Mouse (Mus musculus) embryo, embryonic 11.5 days (tissue): ENCODE data around the gene Ntm.

Source experiments
- DNase-seq: peaks from one replicate; pipeline ENCODE4 v3.0.0-alpha.2; 2012; ENCODE audit warnings: low read depth, low spot score

Gene Ntm

DNA sequence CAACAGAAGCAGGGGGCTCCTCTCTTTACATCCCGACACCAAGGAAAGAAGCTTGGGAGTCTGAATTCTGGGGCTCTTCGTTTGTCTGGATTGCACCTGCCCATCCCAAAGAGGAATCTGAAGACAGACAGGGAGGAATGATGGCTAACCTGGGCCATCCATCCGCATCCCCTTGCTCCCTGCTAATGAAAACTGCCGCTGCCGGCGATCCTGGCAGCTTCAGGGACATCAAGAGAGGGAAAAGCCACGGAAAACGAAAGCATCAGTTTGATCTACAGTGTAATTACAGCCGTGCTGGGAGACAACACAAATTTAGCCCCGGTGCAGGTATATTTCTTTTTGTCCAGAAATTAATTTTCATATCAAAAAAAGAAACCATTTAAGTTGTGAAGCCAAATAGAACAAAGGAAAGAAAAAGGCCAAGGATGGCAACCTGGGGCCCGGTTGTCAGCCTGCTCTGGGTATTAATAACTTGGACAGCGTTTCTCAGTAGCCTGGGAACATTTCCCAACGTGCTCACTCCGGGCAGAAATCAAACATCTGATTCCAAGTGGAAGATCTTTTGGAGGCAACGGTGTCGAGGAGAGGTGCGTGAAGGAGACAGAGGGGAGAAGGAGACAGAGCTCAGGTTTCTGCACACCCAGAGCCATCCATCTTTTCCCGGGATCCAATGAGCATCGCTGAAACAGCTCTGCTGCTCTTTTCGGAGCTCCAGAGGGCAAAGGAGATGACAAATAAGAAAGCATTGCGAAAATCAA, 368.2 kb downstream of the Ntm start:
- DNase-seq, result no peak

DNA sequence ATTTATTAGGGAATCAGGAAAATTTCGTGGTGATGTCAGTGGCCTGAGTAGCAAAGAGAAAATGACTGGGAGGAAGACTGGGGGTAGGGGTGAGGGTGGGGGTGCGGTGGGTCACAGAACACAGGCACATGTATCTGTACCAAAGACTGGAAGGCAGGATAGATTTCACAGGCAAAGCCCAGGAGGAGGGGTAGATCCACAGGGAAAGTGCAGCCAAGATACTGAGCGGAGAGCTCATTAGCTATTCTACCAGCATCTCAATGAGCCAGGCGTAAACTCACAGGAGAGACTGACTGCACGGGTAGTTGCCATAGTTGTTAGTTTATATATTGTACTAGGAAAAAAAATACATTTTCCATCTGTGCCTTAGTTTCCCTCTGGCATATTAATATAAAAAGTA, 375.6 kb downstream of the Ntm start:
- no peak for DNase-seq

DNA sequence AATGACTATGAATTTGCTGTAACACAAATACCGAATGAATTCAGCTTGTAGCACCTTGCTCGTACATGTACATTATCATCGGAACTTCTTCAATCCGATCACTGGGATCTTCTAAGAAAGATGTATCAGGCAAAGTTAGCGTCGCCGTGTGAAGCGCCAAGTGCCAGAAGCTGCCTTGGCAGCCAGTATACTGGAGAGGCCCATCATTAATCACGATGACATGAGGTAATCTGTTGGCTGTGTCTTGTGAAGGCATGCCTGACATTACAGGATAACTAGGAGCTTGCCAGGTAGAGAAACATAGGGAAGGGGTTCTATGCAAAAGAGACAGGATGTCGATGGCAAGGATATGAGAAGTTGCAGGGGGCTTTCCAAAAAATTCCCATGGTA, 376.6 kb downstream of the Ntm start:
- DNase-seq, result no peak

DNA sequence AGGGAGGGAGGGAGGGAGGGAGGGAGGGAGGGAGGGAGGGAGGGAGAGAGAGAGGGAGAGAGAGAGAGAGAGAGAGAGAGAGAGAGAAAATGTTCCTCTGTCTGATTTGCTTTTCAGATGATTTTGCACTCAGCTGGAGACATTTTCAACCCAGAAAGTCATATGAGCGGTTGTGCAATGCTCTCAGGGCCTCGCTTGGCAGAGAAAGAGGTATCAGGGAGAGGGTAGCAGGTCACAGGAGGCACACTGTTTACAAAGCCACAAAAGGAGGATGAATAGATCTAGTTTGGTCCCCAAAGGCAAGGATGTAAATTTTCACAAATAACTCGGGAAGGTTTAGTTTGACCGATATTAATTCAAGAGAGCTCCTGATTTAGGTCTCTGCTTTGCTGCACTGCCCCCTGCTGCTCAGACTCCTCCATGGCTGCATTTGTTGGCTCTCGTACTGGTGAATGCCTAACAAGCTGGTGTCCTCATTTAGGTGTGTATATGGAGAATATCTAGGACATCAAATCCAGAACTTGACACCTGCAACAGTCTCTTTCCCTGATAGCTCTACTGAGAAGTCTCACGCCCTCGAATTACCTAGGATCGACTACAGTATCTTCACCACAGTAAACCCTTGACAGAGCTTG, 377.1 kb downstream of the Ntm start:
- peak; percentile 35 for DNase-seq

DNA sequence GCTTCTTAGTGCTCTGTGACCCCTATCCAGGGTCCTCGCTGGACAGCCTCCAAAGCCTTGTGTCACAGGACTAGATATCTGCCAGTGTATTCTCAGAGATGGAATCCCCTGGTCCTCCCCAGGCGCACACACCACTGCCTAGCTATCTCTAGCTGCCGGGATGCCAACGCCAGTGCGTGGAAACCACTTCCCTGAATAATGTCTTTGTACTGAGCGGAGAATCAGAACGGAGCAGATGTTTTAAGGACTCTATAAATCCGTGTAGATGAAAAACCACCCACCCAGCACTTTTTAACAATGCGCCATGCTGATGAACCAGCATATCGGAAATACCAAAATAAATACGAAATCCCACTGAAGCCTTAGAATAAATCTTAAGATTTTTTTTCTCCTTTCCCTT, 384.7 kb downstream of the Ntm start:
- DNase-seq, result no peak

DNA sequence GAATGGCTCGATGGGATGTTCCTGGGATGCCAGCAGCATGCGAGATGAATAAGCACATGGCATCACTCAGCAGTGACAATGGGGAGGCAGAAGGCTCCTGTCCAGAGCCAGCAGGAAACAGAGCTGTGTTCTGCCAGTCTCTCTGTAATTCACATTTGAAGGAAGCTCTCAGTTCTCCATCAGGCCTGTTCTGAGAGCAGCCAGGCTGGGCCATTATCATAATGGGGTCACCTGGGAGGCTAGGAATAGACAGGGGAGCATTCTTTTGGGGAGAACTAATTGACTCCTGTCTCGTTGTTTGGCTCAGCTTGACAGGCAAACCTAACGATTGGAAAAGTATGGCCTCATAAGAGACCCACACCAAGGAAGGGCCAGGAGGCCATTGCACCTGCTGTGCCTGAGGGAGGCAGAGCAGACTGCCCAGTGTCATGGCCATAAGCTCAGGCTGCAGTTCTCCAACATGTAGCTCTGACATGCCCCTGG, 386.8 kb downstream of the Ntm start:
- DNase-seq, result no peak

DNA sequence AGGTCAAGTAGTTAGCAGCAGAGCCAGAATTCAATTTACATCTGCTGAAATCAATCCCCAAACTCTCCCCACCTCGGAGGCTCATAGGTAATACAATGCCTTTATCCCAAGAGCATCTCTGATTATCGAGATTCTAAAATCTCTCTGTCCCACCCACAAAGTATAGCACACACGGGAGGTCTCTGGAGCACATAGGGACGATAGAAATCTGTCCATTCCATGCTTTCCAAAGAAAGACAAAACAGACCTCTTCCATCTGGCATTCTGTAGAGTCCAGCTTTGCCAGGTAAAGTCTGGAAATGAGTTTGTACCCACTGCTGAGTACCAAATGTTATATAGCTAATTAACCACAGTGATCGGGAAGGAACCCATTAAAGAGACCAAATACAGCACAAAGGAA, 388.4 kb downstream of the Ntm start:
- no peak for DNase-seq

DNA sequence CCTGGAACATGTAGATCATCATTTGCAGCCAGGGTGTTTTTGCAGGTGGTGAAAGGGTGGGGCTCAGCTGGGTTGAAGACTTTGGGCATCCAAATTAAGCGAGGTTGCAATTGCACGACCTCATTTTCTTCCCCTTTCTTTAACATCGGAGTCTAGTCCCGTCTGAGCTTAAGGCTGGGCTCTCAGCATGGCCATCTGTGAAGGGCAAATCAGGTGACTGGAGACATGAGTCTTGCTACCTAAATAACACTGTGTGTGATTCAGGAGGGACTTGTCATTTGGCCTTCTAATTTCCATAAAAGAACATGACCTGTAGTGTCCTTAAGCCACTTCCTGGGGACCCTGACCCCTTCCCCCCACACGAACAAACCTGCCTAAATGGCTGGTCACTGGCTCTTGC, 394.4 kb downstream of the Ntm start:
- DNase-seq, result no peak

DNA sequence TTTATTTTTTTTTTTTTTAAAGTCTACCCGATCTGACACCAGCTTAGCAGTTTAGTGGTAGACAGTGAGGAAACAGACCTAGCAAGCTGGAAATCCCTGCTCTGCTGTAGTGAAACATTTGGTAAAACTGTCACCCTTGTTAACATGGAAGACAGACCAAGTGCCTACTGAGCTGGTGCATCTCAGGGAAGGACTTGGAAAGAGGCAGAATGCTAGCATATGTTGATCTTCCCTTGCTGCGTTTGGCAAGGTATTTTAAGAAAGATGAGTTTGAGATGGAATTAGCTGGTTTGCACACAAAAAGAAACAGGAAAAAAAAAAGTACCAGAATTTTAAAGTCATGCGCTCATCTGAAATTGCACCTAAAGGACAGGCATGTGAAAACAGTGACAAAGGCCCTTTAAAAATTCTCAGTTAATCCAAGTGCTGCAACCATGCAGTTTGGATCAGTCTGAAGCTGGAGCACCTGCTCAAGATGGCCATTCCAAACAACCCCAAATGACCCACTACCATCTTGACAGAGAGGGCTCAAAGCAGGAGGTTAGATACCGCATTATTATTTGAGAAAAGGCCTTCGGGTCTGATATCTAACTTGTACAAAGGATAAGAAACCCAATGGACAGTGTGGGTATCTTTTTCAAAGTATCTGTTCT, 400.4 kb downstream of the Ntm start:
- no peak for DNase-seq

DNA sequence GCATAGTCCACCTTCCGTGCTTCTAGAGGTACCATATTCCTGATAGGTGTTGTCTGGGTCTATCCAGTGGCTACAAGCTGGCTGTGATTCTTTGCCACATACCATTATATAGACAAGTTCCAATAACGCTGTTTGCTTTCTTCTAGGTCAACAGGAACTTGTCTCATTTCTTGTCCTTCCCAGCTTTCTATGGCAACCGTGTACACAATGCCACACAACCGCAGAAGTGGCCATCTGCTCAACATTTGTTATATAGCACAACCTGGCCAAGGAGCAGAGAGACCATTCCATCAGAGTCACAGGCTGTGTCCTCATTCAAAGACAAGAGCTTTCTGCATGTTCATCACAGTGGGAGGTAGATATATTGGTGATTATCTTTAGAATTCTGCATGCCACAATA, 404.0 kb downstream of the Ntm start:
- no peak for DNase-seq

DNA sequence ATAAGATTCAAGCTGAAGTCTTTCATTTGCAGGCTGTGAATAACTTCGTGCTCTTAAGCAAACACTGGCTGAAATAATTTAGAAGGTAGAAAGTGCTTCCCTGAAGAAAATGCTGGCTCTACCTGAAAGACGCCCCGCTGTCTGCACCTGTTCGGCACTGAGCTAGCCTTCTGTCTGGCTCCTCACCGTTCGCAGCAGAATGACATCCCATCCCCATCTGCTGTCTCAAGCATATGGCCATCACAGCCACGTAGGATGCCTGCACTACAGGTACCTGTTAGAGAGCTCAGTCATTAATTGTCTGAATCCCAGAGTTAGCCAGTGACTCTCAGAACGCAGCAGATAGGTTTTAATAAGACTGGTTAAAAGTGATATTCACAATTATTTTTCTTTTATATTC, 412.4 kb downstream of the Ntm start:
- DNase-seq, result no peak

DNA sequence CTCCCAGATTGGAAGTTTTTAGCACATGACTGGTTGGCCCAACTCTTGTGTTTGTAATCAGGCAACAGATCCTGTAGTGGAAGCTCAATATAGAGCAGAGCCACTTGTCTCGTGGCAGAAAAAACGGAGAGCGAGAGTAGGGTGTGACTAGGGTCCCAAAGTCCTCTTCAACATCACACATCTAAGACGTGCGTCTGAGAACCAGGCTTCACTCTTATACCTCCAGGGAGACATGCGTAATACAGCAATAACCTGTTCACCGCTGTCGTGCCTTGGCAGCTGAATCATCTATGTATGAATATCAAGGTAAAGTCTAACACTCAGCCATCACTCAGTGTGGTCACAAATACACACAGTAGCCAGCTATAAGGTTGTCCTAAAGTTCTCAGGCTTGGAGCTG, 412.8 kb downstream of the Ntm start:
- no peak for DNase-seq

DNA sequence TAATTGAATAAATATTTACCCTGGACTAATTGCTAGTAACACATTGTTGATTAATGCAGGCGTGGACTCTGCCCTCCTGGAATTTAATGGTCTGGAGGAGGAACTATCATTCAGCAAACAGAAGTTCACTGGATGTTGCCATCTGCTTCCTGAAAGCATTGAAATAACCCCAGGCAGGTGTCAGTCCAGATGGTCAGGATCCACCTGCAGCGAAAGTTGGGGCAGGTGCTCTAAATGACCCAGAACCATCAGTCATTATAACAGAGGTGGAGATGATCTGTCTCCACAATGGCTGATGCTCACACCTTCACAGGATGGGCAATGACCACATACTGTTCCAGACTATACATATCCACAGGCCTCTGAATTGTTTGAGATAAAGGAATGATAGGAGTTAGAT, 426.5 kb downstream of the Ntm start:
- no peak for DNase-seq

DNA sequence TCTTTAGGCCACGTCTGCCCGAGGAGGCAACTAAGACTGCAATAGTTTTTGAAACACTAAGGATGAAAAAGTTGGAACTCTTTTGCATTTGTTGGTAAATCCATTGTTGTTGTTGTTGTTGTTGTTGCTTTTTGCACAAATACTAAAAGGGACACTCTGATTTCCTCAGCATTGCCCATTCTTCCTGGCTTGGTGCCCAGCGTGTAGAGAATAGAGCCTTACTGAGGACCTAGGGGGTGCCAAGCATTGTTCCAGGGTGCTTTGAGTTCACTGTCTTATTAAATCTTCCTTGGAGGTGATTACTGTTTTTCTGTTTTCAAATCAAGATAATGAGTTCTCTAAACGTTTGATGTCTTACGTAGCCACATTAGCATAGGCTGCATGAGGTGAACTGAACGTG, 428.2 kb downstream of the Ntm start:
- DNase-seq, result no peak

DNA sequence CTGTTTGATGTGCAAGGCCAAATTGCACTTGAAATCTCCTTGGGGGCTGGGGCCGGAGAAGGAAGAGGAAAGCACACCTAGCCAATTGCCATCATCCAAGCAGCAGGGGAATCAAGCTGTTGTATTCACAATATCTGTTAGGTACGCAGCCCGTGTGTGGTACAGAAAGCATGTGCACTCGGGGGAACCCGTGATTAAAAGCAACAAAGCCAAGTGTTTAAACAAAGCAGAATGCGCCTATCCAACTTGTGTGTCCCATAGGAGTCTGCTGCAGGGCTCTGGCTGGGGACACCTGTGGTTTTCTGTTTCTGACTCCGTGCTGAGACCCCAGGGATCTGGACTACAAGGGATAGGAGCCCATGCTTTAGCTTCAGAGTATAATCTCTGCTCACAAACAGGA, 428.6 kb downstream of the Ntm start:
- no peak for DNase-seq

DNA sequence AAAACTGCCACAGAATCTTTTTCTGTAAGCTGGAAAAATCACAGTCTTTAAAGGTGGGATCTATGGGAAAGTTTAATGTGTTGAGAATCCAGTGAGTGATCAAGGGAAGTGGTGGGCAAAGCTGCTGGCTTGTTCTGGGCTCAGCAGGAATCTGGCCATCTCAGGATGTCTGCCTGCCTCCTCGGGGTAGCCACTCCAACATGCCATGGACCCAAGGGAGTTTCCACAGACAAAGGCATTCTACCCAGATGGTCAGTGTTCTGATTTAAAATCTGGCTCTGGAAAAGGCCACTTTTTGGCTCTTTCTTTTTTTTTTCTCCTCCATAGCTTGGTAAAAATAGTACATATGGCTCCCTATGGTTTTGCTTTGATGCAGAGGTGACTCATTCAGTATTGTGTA, 429.4 kb downstream of the Ntm start:
- DNase-seq, result no peak

DNA sequence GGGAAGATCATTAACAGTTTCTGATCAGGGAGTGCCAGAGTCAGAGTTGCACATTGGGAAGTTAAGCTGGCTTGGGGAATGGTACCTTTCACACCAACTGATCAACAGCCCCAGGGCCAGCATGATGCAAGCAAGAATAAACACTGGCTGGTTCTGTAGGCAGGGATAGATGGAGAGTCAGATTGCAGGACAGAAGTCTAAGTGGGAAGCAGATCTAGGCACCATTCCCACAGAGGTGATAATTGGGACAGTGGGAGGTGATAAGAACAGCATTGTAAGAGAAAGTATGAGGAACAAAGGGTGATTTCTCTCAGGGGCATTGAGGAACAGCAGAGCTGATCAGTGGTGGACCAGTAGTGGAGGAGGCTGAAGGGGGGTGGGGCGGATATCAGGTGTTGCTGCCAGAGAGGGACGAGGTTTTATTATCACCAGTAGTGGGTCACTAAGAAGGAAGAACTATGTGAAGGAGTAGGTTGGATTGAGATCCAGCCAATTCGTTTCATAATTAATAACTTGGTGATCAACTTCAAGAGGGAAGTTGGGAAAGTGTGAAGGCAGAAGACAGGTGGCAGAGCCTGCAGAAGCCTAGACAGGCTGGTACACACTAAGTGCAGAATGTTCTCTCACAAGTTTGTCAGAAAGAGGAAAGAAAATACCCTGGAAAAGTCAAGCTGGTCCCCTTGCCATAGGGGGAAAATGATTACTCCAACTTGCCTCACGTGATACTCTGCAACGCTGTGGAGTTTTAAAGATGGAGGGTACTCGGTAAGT, 431.6 kb downstream of the Ntm start:
- no peak for DNase-seq

DNA sequence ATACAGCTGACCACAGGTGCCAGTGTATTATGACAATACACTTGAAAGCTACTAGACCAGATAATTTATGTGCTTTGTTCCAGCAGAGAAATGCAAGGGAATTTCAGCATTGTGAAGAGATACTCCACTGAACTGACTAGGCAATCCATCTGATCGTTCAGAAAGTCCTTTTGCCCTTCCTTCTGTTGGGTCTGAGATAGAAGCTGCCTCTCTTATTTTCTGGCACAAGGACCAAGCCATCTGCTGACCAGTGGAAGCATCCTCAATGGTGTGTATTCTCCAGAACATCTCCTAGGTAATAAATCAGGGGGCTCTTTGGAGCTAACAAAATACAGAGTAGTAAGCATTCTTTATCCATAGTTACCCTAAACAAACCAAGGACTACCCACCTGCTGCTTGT, 438.8 kb downstream of the Ntm start:
- no peak for DNase-seq

DNA sequence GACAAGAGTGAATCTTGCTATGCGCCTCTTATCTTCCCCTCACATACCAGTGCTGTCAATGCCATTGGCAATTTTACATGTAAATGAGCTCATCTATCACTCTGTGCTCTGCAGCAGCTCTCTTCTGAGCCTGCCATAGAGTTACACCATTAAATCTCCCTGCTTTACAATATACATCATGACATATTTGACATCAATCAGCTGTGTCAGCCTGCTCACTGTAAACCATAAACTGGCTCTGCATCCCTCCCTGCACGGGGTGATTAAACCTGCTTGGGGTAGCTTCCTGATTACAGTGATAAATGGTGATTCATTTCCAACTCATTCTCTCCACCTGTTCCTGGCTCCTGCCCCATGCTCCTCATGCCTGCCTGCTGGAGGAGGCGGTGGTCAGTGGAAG, 439.7 kb downstream of the Ntm start:
- DNase-seq, result no peak

DNA sequence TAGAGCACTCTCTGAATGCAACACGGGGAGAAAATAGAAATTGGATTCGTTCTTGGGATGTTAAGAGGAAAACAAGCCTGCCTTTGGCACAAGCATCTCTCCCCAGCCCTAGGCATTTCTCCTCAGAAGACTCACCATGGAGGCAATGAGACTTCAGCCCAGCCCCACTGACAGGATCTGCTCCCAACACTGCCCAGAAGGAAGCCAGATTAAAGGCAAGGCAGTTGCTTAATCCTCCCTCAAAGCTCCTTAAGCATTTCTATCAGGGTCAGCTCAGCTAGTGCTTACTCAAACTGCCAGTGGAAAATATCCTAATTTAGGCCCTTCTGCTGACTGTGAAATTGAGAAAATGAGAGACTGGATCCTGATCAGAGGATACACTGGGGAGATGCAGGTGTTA, 443.8 kb downstream of the Ntm start:
- no peak for DNase-seq

DNA sequence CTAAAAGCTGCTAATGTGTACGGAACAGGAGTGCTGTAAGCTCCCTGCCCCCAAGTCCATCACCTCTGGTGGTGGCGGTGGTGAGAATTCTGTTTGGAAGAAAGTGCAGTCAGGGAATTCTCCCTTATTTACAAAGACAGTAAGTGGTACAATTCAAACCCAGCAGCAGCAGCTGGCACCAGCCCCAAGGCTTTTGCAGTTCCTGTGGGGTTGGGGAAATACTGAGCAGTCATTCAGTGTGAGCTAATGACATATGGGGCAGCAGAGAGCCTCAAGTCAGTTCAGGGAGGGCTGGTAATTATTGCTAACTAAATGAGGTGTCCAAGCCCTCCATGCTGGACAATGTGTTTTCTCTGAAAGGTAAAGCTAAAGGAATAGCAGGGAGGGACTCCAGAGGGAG, 446.3 kb downstream of the Ntm start:
- DNase-seq, result no peak

DNA sequence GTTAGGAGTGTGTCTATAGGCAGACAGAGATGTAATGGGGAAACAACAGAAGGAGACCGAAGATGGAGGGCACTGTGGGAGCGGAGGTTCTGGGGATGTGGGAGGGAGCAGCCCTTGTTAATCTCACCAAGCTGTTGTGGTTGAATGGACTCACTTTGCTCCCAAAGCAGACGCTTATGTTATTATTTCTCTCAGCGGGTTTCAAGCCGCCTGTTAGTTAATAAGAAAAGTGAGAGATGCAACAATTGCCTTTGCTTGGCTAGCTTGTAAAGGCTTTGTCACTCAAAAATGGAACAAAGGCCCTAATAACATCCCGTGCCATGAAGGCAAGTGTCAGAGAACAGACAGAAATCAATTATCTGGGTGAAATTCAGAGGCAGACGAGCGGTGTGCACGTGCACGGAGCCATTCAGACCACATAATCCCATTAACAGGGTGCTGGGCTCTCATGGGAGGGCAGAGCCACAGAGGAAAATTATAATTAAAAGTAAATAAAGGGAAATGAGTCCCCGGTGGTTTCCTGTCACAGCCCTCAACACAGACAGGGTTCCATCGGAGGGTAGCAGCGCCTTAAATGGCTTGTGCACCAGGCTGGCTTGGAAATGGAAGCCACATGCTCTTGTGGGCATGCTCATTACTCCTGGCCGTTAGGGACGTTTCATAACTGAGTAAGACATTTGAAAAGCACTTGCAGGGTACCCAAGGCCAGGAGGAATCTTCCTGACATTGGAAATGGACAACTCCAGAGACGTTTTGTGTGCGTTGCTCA, 448.2 kb downstream of the Ntm start:
- no peak for DNase-seq
